Mouse (Mus musculus) kidney, embryonic 14.5 days (tissue): ENCODE measurements at regions not wholly inside any gene's neighbourhood (a gene's known extent, or its start where the extent isn't known, plus 50 kb on each side); places are given as distances from the start of the nearest gene placed in this dataset.

Experiments
- ATAC-seq: fragments of 200-750 bp; cut with Nextera tagmentation; 2 replicates; pipeline ENCODE4 v1.8.0; 2017; ENCODE audit warnings: moderate number of reproducible peaks, mild to moderate bottlenecking, moderate TSS enrichment, moderate library complexity; ENCODE audit not compliant: low FRiP score, low TSS enrichment
- H3K27ac ChIP-seq: fragments of 300-500 bp; sonication (generic); 2 replicates; pipeline ENCODE4 v1.5.1; 2014; ENCODE audit warnings: low read depth, mild to moderate bottlenecking, low read length, moderate library complexity, mixed read lengths
- H3K27me3 ChIP-seq: fragments of 300-500 bp; sonication (generic); 2 replicates; pipeline ENCODE4 v1.6.1; 2014; ENCODE audit warnings: mild to moderate bottlenecking, low read length; ENCODE audit not compliant: control insufficient read depth, insufficient read depth
- H3K36me3 ChIP-seq: fragments of 300-500 bp; sonication (generic); 2 replicates; pipeline ENCODE4 v1.6.1; 2014; ENCODE audit warnings: low read length, mixed read lengths; ENCODE audit not compliant: control insufficient read depth, insufficient read depth
- H3K4me1 ChIP-seq: fragments of 300-500 bp; sonication (generic); 2 replicates; pipeline ENCODE4 v1.6.1; 2014; ENCODE audit warnings: low read length, mixed read lengths; ENCODE audit not compliant: control insufficient read depth, insufficient read depth
- H3K4me2 ChIP-seq: fragments of 300-500 bp; sonication (generic); replicated peaks from 2 replicates; pipeline ENCODE4 v1.6.1; 2014; ENCODE audit warnings: low read depth, mild to moderate bottlenecking, low read length
- H3K4me3 ChIP-seq: fragments of 300-500 bp; sonication (generic); 2 replicates; pipeline ENCODE4 v1.5.1; 2014; ENCODE audit warnings: mild to moderate bottlenecking, low read length
- H3K9ac ChIP-seq: fragments of 300-500 bp; sonication (generic); 2 replicates; pipeline ENCODE4 v1.6.1; 2014; ENCODE audit warnings: low read depth, mild to moderate bottlenecking, low read length, moderate library complexity
- H3K9me3 ChIP-seq: fragments of 300-500 bp; sonication (generic); 2 replicates; pipeline ENCODE4 v1.6.1; 2016; ENCODE audit warnings: low read length; ENCODE audit not compliant: control insufficient read depth
- WGBS: fragments of 180-500 bp; shearing (Covaris S2); extraction: QIAGEN DNeasy Blood & Tissue Kit; methylation state at CpG from one replicate; pipeline ENCODE4 v1.1.7; 2014; 5-methylcytosine and 5-hydroxymethylcytosine counted together

- no peak overlapping the region for H3K27ac ChIP-seq
- H3K36me3 ChIP-seq: no peaks in the 10 kb centered on the region
- no peak for ATAC-seq
- 87% methylated on average over 3 of the region's 3 CpGs for WGBS
- no peak overlapping the region for H3K9ac ChIP-seq
- no peaks in the 10 kb centered on the region for H3K4me1 ChIP-seq
- H3K4me3 ChIP-seq: no peak overlapping the region
- no peak overlapping the region for H3K4me2 ChIP-seq
- H3K9me3 ChIP-seq: no peaks in the 10 kb centered on the region
- no peaks in the 10 kb centered on the region for H3K27me3 ChIP-seq
Measured at GRCm38 (mm10) chr12:118381013-118381412, 79.8 kb upstream of the Sp4 start.

GRCm38 (mm10) chr12:118377898-118378297 lies 76.7 kb upstream of the Sp4 start:
- Histone ChIP-seq H3K9ac (no peak overlapping the region), H3K4me2 (no peak overlapping the region), H3K4me1 (no peaks in the 10 kb centered on the region), H3K27me3 (no peaks in the 10 kb centered on the region), H3K36me3 (no peaks in the 10 kb centered on the region), H3K9me3 (no peaks in the 10 kb centered on the region), H3K27ac (no peak overlapping the region), H3K4me3 (no peak overlapping the region)
- no peak for ATAC-seq
- WGBS: 83% methylated on average over 5 of the region's 5 CpGs

- H3K4me2 ChIP-seq: no peak overlapping the region
- H3K9me3 ChIP-seq: no peaks in the 10 kb centered on the region
- no peak overlapping the region for H3K9ac ChIP-seq
- no peaks in the 10 kb centered on the region for H3K4me1 ChIP-seq
- WGBS: 64% methylated on average over 14 of the region's 14 CpGs
- H3K4me3 ChIP-seq: no peak overlapping the region
- H3K27ac ChIP-seq: no peak overlapping the region
- no peaks in the 10 kb centered on the region for H3K36me3 ChIP-seq
- H3K27me3 ChIP-seq: no peaks in the 10 kb centered on the region
- no peak for ATAC-seq
Measured at GRCm38 (mm10) chr12:118376521-118377493, 75.6 kb upstream of the Sp4 start.

- Histone ChIP-seq H3K9ac (no peak overlapping the region), H3K36me3 (no peaks in the 10 kb centered on the region), H3K4me2 (no peak overlapping the region), H3K9me3 (no peaks in the 10 kb centered on the region), H3K27ac (no peak overlapping the region), H3K27me3 (0 out of 2 replicates have a peak, but pooled peaks cover 3% of the 10 kb centered on the region), H3K4me3 (no peak overlapping the region), H3K4me1 (no peaks in the 10 kb centered on the region)
- WGBS: 80% methylated on average over 6 of the region's 6 CpGs
- no peak for ATAC-seq
Measured at GRCm38 (mm10) chr12:118373250-118373649, 72.0 kb upstream of the Sp4 start.

- ATAC-seq: no peak
- Histone ChIP-seq H3K4me3 (no peak overlapping the region), H3K9me3 (no peaks in the 10 kb centered on the region), H3K27ac (no peak overlapping the region), H3K36me3 (no peaks in the 10 kb centered on the region), H3K4me2 (no peak overlapping the region), H3K9ac (no peak overlapping the region), H3K27me3 (0 out of 2 replicates have a peak, but pooled peaks cover 3% of the 10 kb centered on the region), H3K4me1 (no peaks in the 10 kb centered on the region)
- 62% methylated on average over 4 of the region's 4 CpGs for WGBS
Measured at GRCm38 (mm10) chr12:118371905-118372304, 70.7 kb upstream of the Sp4 start.

GRCm38 (mm10) chr12:118367307-118368076 lies 66.3 kb upstream of the Sp4 start:
- Histone ChIP-seq H3K4me2 (no peak overlapping the region), H3K4me1 (no peaks in the 10 kb centered on the region), H3K27ac (no peak overlapping the region), H3K9me3 (no peaks in the 10 kb centered on the region), H3K4me3 (no peak overlapping the region), H3K9ac (no peak overlapping the region), H3K27me3 (0 out of 2 replicates have a peak, but pooled peaks cover 3% of the 10 kb centered on the region), H3K36me3 (no peaks in the 10 kb centered on the region)
- ATAC-seq: 0 out of 2 replicates have a peak, but pooled peaks have one; percentile 52
- 46% methylated on average over 10 of the region's 10 CpGs for WGBS

- no peak overlapping the region for H3K27ac ChIP-seq
- WGBS: 73% methylated on average over 7 of the region's 7 CpGs
- H3K4me1 ChIP-seq: no peaks in the 10 kb centered on the region
- no peak for ATAC-seq
- H3K27me3 ChIP-seq: no peaks in the 10 kb centered on the region
- no peaks in the 10 kb centered on the region for H3K9me3 ChIP-seq
- H3K36me3 ChIP-seq: no peaks in the 10 kb centered on the region
- no peak overlapping the region for H3K4me3 ChIP-seq
- no peak overlapping the region for H3K9ac ChIP-seq
- H3K4me2 ChIP-seq: no peak overlapping the region
Measured at GRCm38 (mm10) chr12:118352866-118353265, 51.6 kb upstream of the Sp4 start.

GRCm38 (mm10) chr12:118351421-118351820 lies 50.2 kb upstream of the Sp4 start:
- no peaks in the 10 kb centered on the region for H3K36me3 ChIP-seq
- H3K4me2 ChIP-seq: no peak overlapping the region
- H3K4me1 ChIP-seq: no peaks in the 10 kb centered on the region
- H3K27ac ChIP-seq: no peak overlapping the region
- no peaks in the 10 kb centered on the region for H3K27me3 ChIP-seq
- no peak overlapping the region for H3K4me3 ChIP-seq
- no peak overlapping the region for H3K9ac ChIP-seq
- no peak for ATAC-seq
- H3K9me3 ChIP-seq: no peaks in the 10 kb centered on the region
